Mouse (Mus musculus) olfactory bulb, adult 2 months (tissue): ENCODE data around the gene Bbs9.
"Not testable (repeated sequence)": the region's sequence is repeated elsewhere in the genome, so short reads cannot be mapped to it uniquely, and the experiment has no call there.

ENCODE experiments used
- CTCF ChIP-seq: fragments of 200-500 bp; IDR thresholded peaks from 2 replicates; pipeline ENCODE4 v1.5.1; 2012; ENCODE audit warnings: low read depth, mild to moderate bottlenecking, low read length, moderate library complexity; ENCODE audit not compliant: insufficient read depth
- POLR2A ChIP-seq: fragments of 200-500 bp; IDR thresholded peaks from 2 replicates; pipeline ENCODE4 v1.6.1; 2012; ENCODE audit warnings: mild to moderate bottlenecking, low read depth, low read length, moderate library complexity; ENCODE audit not compliant: insufficient read depth

DNA sequence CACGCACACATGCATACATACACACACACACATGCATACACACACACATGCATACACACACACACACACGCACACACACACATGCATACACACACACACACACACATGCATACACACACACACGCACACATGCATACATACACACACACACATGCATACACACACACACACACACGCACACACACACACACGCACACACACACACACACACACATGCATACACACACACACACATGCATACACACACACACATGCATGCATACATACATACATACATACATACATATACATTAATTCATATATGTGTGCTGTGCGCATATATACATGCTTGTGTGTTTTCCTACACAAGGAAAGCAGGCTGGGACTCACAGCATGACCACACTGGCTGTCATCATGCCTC lies 393.6 kb downstream of the Bbs9 start:
- not testable (repeated sequence) for TF ChIP-seq CTCF, POLR2A
